Mouse (Mus musculus) midbrain, postnatal 0 days (tissue): ENCODE measurements around the gene Edc4. TPM values are rescaled to one million over a fixed set of nuclear protein-coding genes. Genes with fewer than 3 reads are reported as not detected.

Source experiments
- ATAC-seq: fragments of 200-750 bp; cut with Nextera tagmentation; 2 replicates; pipeline ENCODE4 v1.8.0; 2017; ENCODE audit warnings: moderate number of reproducible peaks, mild to moderate bottlenecking, moderate TSS enrichment, moderate library complexity; ENCODE audit not compliant: low FRiP score
- DNase-seq: peaks from one replicate; pipeline ENCODE4 v3.0.0-alpha.2; 2015; ENCODE audit warnings: low spot score
- H3K27ac ChIP-seq: fragments of 300-500 bp; sonication (generic); 2 replicates; pipeline ENCODE4 v1.5.1; 2014; ENCODE audit warnings: low read depth, mild to moderate bottlenecking, low read length, mixed read lengths
- H3K27me3 ChIP-seq: fragments of 300-500 bp; sonication (generic); 2 replicates; pipeline ENCODE4 v1.6.1; 2014; ENCODE audit warnings: low read length, control low read depth, mixed read lengths; ENCODE audit not compliant: insufficient read depth
- H3K36me3 ChIP-seq: fragments of 300-500 bp; sonication (generic); 2 replicates; pipeline ENCODE4 v1.6.1; 2014; ENCODE audit warnings: low read length, control low read depth, mixed read lengths; ENCODE audit not compliant: insufficient read depth
- H3K4me1 ChIP-seq: fragments of 300-500 bp; sonication (generic); 2 replicates; pipeline ENCODE4 v1.6.1; 2014; ENCODE audit warnings: mild to moderate bottlenecking, control low read depth, antibody characterized with exemption, low read length, mixed read lengths; ENCODE audit not compliant: insufficient read depth
- H3K4me2 ChIP-seq: fragments of 300-500 bp; sonication (generic); 2 replicates; pipeline ENCODE4 v1.6.1; 2014; ENCODE audit warnings: low read depth, mild to moderate bottlenecking, low read length, mixed read lengths; ENCODE audit not compliant: poor library complexity, severe bottlenecking
- H3K4me3 ChIP-seq: fragments of 300-500 bp; sonication (generic); 2 replicates; pipeline ENCODE4 v1.5.1; 2014; ENCODE audit warnings: low read depth, mild to moderate bottlenecking, low read length, moderate library complexity
- H3K9ac ChIP-seq: fragments of 300-500 bp; sonication (generic); replicated peaks from 2 replicates; pipeline ENCODE4 v1.6.1; 2014; ENCODE audit warnings: mild to moderate bottlenecking, low read length, moderate library complexity, mixed read lengths; ENCODE audit not compliant: poor library complexity, severe bottlenecking
- H3K9me3 ChIP-seq: fragments of 300-500 bp; sonication (generic); 2 replicates; pipeline ENCODE4 v1.6.1; 2016; ENCODE audit warnings: low read length, control low read depth
- CTCF ChIP-seq: IDR thresholded peaks from 2 replicates; pipeline ENCODE4 v1.5.1; 2016; ENCODE audit warnings: antibody characterized with exemption, mild to moderate bottlenecking
- WGBS: fragments of 180-500 bp; shearing (Covaris S2); extraction: QIAGEN DNeasy Blood & Tissue Kit; methylation state at CpG from one replicate; pipeline ENCODE4 v1.1.7; 2014; 5-methylcytosine and 5-hydroxymethylcytosine counted together
- polyA plus RNA-seq: library from polyadenylated mRNA; unstranded; fragments of >200 nt; fragmentation: Nextera tagmentation; extraction: Ambion mirVana; gene quantifications from 2 replicates; pipeline ENCODE4 v1.2.1, GENCODE M21; 2015
- total RNA-seq: library from RNA; depleted of rRNA; stranded (reverse); fragments of >200 nt; gene quantifications from 2 replicates; pipeline ENCODE4 v1.2.3, GENCODE M21; 2014

Edc4 gene
- total and polyA plus RNA-seq, 2 experiments from 2014 or later = 45.4 to 125 TPM

- H3K36me3 ChIP-seq = no peaks in the 10 kb centered on the region
- peak within 1 kb of the TSS; percentile 88 for H3K27ac ChIP-seq
- ATAC-seq (peak; percentile 91), DNase-seq (peak; percentile 95)
- peaks cover 17% of the 10 kb centered on the region for H3K4me1 ChIP-seq
- H3K4me2 ChIP-seq = peak within 1 kb of the TSS; percentile 80
- TF ChIP-seq CTCF = peak; percentile 89
- H3K9me3 ChIP-seq = no peaks in the 10 kb centered on the region
- peak within 1 kb of the TSS; percentile 79 for H3K4me3 ChIP-seq
- peak within 1 kb of the TSS; percentile 84 for H3K9ac ChIP-seq
- no peaks in the 10 kb centered on the region for H3K27me3 ChIP-seq
- WGBS = under 1% methylated on average over 41 of the region's 43 CpGs
Observed at GRCm38 (mm10) chr8:105854715-105855216, 25.9 kb upstream of the Edc4 start, which contains the start of gene Thap11. Gene Thap11, plus strand, starts transcription at chr8:105855132.

- Histone ChIP-seq H3K4me3 (peak overlapping the region; percentile 79), H3K4me1 (peaks cover 15% of the 10 kb centered on the region), H3K27ac (peak overlapping the region; percentile 88), H3K27me3 (no peaks in the 10 kb centered on the region), H3K9me3 (no peaks in the 10 kb centered on the region), H3K36me3 (no peaks in the 10 kb centered on the region), H3K9ac (peak overlapping the region; percentile 84), H3K4me2 (peak overlapping the region; percentile 80)
- DNase-seq (peak; percentile 44), ATAC-seq (peak; percentile 53)
- TF ChIP-seq CTCF = no peak
- WGBS = under 1% methylated on average over 67 of the region's 71 CpGs
Observed at GRCm38 (mm10) chr8:105855248-105856167, 25.2 kb upstream of the Edc4 start.

GRCm38 (mm10) chr8:105856168-105856835 lies 24.4 kb upstream of the Edc4 start:
- peaks cover 11% of the 10 kb centered on the region; the same call in 1 of the 2 replicates for H3K4me1 ChIP-seq
- TF ChIP-seq CTCF = no peak
- H3K27ac ChIP-seq = peak overlapping the region; percentile 88; the same call in 1 of the 2 replicates
- peak overlapping the region; percentile 84 for H3K9ac ChIP-seq
- H3K4me2 ChIP-seq = peak overlapping the region; percentile 80
- WGBS = 25% methylated on average over 15 of the region's 15 CpGs
- H3K36me3 ChIP-seq = no peaks in the 10 kb centered on the region
- H3K9me3 ChIP-seq = no peaks in the 10 kb centered on the region
- DNase-seq = no peak
- peak overlapping the region; percentile 79 for H3K4me3 ChIP-seq
- no peaks in the 10 kb centered on the region for H3K27me3 ChIP-seq
- no peak for ATAC-seq

DNA sequence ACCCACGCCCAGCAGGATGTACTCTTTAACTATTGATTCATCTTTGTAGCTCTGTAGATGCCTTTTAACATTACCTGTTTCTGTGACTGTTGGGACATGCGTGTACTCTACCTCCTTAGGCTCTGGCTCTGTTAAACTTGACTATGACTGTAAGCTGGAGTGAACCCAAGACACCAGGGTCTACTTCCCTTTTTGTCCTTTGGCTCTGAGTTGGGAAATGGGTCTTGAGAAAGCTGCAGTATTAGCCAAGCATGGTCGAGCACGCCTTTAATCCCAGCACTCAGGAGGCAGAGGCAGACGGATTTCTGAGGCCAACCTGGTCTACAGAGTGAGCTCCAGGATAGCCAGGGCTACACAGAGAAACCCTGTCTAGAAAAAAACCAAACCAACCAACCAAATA lies 22.2 kb upstream of the Edc4 start:
- DNase-seq (no peak), ATAC-seq (no peak)
- no peak for TF ChIP-seq CTCF
- Histone ChIP-seq H3K4me2 (no peak overlapping the region), H3K27me3 (no peaks in the 10 kb centered on the region), H3K36me3 (no peaks in the 10 kb centered on the region), H3K4me1 (peaks cover 20% of the 10 kb centered on the region), H3K27ac (no peak overlapping the region), H3K4me3 (no peak overlapping the region), H3K9me3 (no peaks in the 10 kb centered on the region), H3K9ac (no peak overlapping the region)
- 85% methylated on average over 5 of the region's 5 CpGs for WGBS

DNA sequence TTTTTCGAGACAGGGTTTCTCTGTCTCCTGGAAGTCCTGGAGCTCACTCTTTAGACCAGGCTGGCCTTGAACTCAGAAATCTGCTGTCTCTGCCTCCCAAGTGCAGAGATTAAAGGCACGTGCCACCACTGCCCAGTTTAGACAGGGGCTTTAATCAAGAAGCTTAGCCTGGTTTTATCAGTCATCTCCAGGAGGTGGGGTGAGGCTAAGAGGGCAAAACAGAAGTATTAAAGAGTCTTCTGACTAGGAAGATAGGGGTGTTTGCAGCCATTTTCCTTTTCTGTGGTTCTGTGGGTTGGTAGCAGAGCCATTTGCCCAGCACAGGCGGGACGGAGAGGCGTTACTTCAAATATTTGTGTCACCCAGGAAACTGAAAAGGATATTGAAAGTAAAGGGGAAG lies 21.4 kb upstream of the Edc4 start:
- no peak for TF ChIP-seq CTCF

More for the DNA sequence above, 21.4 kb upstream of the Edc4 start:
- Histone ChIP-seq H3K4me3 (no peak overlapping the region), H3K27me3 (no peaks in the 10 kb centered on the region), H3K9me3 (no peaks in the 10 kb centered on the region), H3K9ac (no peak overlapping the region), H3K4me2 (no peak overlapping the region), H3K27ac (no peak overlapping the region), H3K36me3 (no peaks in the 10 kb centered on the region), H3K4me1 (peaks cover 23% of the 10 kb centered on the region)
- WGBS = 71% methylated on average over 5 of the region's 5 CpGs
- ATAC-seq (no peak), DNase-seq (no peak)
